Mouse (Mus musculus) liver, embryonic 14.5 days (tissue): ENCODE measurements around the gene Ptprr. TPM values are rescaled to one million over a fixed set of nuclear protein-coding genes. Genes with fewer than 3 reads are reported as not detected.

Experiments used
- ATAC-seq: fragments of 200-750 bp; cut with Nextera tagmentation; 2 replicates; pipeline ENCODE4 v1.8.0; 2017; ENCODE audit warnings: moderate number of reproducible peaks, mild to moderate bottlenecking, moderate library complexity; ENCODE audit not compliant: insufficient read depth
- DNase-seq, 3 experiments: peaks; one replicate each; pipeline ENCODE4 v3.0.0-alpha.2; 2012 to 2013; ENCODE audit warnings: low read depth in 3 of 3, low spot score in 3 of 3
- H3K27ac ChIP-seq: fragments of 300-500 bp; sonication (generic); 2 replicates; pipeline ENCODE4 v1.5.1; 2014; ENCODE audit warnings: moderate library complexity, mild to moderate bottlenecking, control low read depth, inconsistent platforms
- H3K27me3 ChIP-seq: fragments of 300-500 bp; sonication (generic); 2 replicates; pipeline ENCODE4 v1.6.1; 2014; ENCODE audit warnings: mild to moderate bottlenecking, low read length, moderate library complexity; ENCODE audit not compliant: control insufficient read depth, insufficient read depth
- H3K36me3 ChIP-seq: fragments of 300-500 bp; sonication (generic); replicated peaks from 2 replicates; pipeline ENCODE4 v1.6.1; 2014; ENCODE audit warnings: low read depth; ENCODE audit not compliant: control insufficient read depth, insufficient read depth
- H3K4me1 ChIP-seq, 2 experiments: fragments of 200-500 bp in 1 of 2; fragments of 300-500 bp in 1 of 2; sonication (generic) in 1 of 2; replicated peaks; 2 replicates each; pipeline ENCODE4 v1.6.1; 2012 to 2014; ENCODE audit warnings: antibody characterized with exemption in 1 of 2, inconsistent platforms in 1 of 2, low read length in 1 of 2; ENCODE audit not compliant: control insufficient read depth in 2 of 2, insufficient read depth in 2 of 2
- H3K4me2 ChIP-seq: fragments of 300-500 bp; sonication (generic); 2 replicates; pipeline ENCODE4 v1.6.1; 2014; ENCODE audit warnings: low read depth, mild to moderate bottlenecking, control low read depth, moderate library complexity
- H3K4me3 ChIP-seq, 2 experiments: fragments of 200-500 bp in 1 of 2; fragments of 300-500 bp in 1 of 2; sonication (generic) in 1 of 2; 2 replicates each; pipeline ENCODE4 v1.5.1; 2012 to 2014; ENCODE audit warnings: low read depth in 2 of 2, low read length in 2 of 2, mild to moderate bottlenecking in 2 of 2, control low read depth in 1 of 2, inconsistent platforms in 1 of 2, moderate library complexity in 1 of 2; ENCODE audit not compliant: insufficient read depth in 1 of 2
- H3K9ac ChIP-seq: fragments of 300-500 bp; sonication (generic); replicated peaks from 2 replicates; pipeline ENCODE4 v1.6.1; 2014; ENCODE audit warnings: mild to moderate bottlenecking, control low read depth, moderate library complexity
- H3K9me3 ChIP-seq: fragments of 300-500 bp; sonication (generic); 2 replicates; pipeline ENCODE4 v1.6.1; 2016; ENCODE audit warnings: low read length, mixed read lengths; ENCODE audit not compliant: control insufficient read depth
- CTCF ChIP-seq: IDR thresholded peaks from 2 replicates; pipeline ENCODE4 v1.5.1; 2016; ENCODE audit warnings: antibody characterized with exemption, low read depth, control low read depth
- EP300 ChIP-seq: IDR thresholded peaks from 2 replicates; pipeline ENCODE4 v1.6.1; 2016; ENCODE audit warnings: antibody characterized with exemption, low read depth
- WGBS: fragments of 180-500 bp; shearing (Covaris S2); extraction: QIAGEN DNeasy Blood & Tissue Kit; methylation state at CpG from one replicate; pipeline ENCODE4 v1.1.7; 2014; ENCODE audit not compliant: insufficient replicate concordance; 5-methylcytosine and 5-hydroxymethylcytosine counted together
- polyA plus RNA-seq, 2 experiments: library from polyadenylated mRNA; depleted of rRNA in 1 of 2; stranded (reverse) in 1 of 2; unstranded in 1 of 2; fragments of >200 nt; fragmentation: Nextera tagmentation in 1 of 2; extraction: Ambion mirVana in 1 of 2; gene quantifications; 2 replicates each; pipeline versions ENCODE4 v1.2.1 to v1.2.3; 2012 to 2014

Ptprr gene
- polyA plus RNA-seq, 2 experiments: 0.03 to 0.19 TPM

- DNase-seq: no peak
- no peak overlapping the region for H3K4me3 ChIP-seq
- WGBS: 58% methylated on average over 1 of the region's 1 CpGs
- ATAC-seq: no peak
- H3K9ac ChIP-seq: no peak overlapping the region
- no peaks in the 10 kb centered on the region for H3K27me3 ChIP-seq
- H3K9me3 ChIP-seq: no peaks in the 10 kb centered on the region
- no peaks in the 10 kb centered on the region for H3K36me3 ChIP-seq
- H3K4me1 ChIP-seq: no peaks in the 10 kb centered on the region
- no peak for TF ChIP-seq CTCF
- no peak for TF ChIP-seq EP300
- H3K4me2 ChIP-seq: no peak overlapping the region
- no peak overlapping the region for H3K27ac ChIP-seq
Observed at GRCm38 (mm10) chr10:116038150-116038549, 20.1 kb downstream of the Ptprr start.

- DNase-seq: no peak
- no peaks in the 10 kb centered on the region for H3K36me3 ChIP-seq
Observed at GRCm38 (mm10) chr10:116075954-116076353, 57.9 kb downstream of the Ptprr start.

DNA sequence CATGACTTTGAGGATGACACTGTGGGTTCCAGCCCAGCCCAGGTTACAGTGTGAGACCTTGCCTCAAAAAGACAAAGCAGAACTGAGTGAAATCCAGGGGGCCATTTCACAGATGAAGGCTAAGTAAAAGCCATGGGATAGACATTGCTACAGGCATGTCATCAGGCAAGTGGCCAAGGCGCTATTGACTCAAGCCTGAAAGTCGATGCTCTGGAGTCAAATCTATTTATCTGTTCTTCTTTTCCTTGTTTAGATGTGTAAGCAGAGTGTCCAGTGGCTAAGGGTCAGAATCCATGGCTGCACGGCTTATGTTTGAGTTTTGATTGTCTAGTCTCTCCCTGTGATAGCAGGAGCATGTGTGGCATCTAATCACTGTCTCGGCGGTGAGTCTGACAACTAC lies 60.6 kb downstream of the Ptprr start:
- 61% methylated on average over 5 of the region's 5 CpGs for WGBS
- Histone ChIP-seq H3K36me3 (no peaks in the 10 kb centered on the region), H3K27ac (no peak overlapping the region), H3K9me3 (no peaks in the 10 kb centered on the region), H3K9ac (no peak overlapping the region), H3K4me2 (no peak overlapping the region), H3K4me3 (no peak overlapping the region), H3K4me1 (no peaks in the 10 kb centered on the region), H3K27me3 (no peaks in the 10 kb centered on the region)
- ATAC-seq (no peak), DNase-seq (no peak)
- TF ChIP-seq EP300 (no peak), CTCF (no peak)

More at GRCm38 (mm10) chr10:116075954-116076353, 57.9 kb downstream of the Ptprr start:
- ATAC-seq: no peak
- no peaks in the 10 kb centered on the region for H3K27me3 ChIP-seq
- H3K4me3 ChIP-seq: no peak overlapping the region
- TF ChIP-seq EP300: no peak
- no peak for TF ChIP-seq CTCF
- H3K9me3 ChIP-seq: no peaks in the 10 kb centered on the region
- no peak overlapping the region for H3K9ac ChIP-seq
- no peak overlapping the region for H3K4me2 ChIP-seq
- 56% methylated on average over 5 of the region's 5 CpGs for WGBS
- H3K4me1 ChIP-seq: no peaks in the 10 kb centered on the region
- H3K27ac ChIP-seq: no peak overlapping the region

DNA sequence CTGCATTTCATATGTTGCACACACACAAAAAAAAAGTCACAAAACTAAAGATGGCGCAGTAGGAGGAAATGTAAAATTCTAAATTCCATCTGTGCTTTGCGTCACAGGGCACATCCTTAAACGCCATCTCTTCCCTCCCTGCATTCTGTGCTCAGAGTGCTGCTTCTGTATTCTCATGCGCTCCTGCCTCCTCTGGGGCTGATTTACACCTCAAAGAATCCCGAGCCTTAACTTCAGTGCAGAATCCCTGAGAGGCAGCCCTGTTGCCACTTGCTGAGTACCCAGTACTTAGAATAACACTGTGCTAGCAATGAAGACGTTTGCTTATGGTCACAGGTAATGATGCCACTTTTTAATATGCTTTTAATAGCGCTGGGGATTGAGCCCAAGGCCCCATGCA lies 61.4 kb downstream of the Ptprr start:
- no peak overlapping the region for H3K9ac ChIP-seq
- ATAC-seq (no peak), DNase-seq (no peak)
- TF ChIP-seq EP300: no peak
- H3K4me1 ChIP-seq: no peaks in the 10 kb centered on the region
- WGBS: 31% methylated on average over 7 of the region's 7 CpGs
- H3K27me3 ChIP-seq: no peaks in the 10 kb centered on the region
- no peak overlapping the region for H3K4me2 ChIP-seq
- no peak overlapping the region for H3K4me3 ChIP-seq
- H3K36me3 ChIP-seq: no peaks in the 10 kb centered on the region
- H3K27ac ChIP-seq: no peak overlapping the region
- no peaks in the 10 kb centered on the region for H3K9me3 ChIP-seq

DNA sequence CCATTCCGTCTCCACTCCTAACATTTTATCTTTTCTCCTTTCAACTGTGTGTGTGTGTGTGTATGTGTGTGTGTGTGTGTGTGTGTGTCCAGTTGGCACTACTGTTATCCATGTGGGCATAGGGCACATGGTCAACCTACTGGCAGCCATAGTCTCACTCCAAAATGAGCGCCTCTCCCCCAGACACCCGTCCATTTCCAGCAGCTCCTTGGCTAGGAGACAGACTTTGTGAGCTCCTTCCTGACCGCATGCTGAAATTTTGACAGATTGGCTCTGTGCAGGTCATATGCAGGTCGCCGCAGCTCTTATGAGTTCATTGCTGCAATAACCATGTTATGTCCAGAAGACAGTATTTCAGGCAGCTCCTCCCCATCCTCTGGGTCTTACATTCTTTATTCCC lies 62.8 kb downstream of the Ptprr start:
- Histone ChIP-seq H3K27ac (no peak overlapping the region), H3K4me1 (no peaks in the 10 kb centered on the region), H3K9ac (no peak overlapping the region), H3K4me3 (no peak overlapping the region), H3K4me2 (no peak overlapping the region), H3K36me3 (no peaks in the 10 kb centered on the region), H3K27me3 (no peaks in the 10 kb centered on the region), H3K9me3 (no peaks in the 10 kb centered on the region)
- ATAC-seq (no peak), DNase-seq (no peak)
- TF ChIP-seq CTCF (no peak), EP300 (no peak)
- WGBS: 60% methylated on average over 6 of the region's 6 CpGs

DNA sequence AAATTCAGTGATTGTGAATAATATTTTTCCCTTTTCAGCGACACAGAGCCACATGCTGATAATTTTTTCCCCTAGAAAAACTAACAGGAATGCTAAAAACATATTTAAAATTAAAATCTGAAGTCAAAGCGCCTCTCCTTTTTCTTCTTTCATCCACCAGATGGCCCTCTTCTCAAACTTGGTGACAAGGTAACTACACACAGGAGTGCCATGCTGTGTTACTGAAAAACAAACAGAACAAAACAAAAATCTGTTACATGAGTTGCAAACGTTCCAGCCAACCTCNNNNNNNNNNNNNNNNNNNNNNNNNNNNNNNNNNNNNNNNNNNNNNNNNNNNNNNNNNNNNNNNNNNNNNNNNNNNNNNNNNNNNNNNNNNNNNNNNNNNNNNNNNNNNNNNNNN lies 66.0 kb downstream of the Ptprr start:
- no peak for TF ChIP-seq CTCF
- no peak for TF ChIP-seq EP300
- no peak overlapping the region for H3K27ac ChIP-seq
- WGBS: 15% methylated on average over 3 of the region's 3 CpGs
- H3K4me2 ChIP-seq: no peak overlapping the region
- no peaks in the 10 kb centered on the region for H3K27me3 ChIP-seq
- H3K9me3 ChIP-seq: no peaks in the 10 kb centered on the region
- H3K4me3 ChIP-seq: no peak overlapping the region
- ATAC-seq: no peak
- DNase-seq: no peak
- no peak overlapping the region for H3K9ac ChIP-seq
- H3K4me1 ChIP-seq: no peaks in the 10 kb centered on the region
- H3K36me3 ChIP-seq: no peaks in the 10 kb centered on the region
